Mouse (Mus musculus) heart, postnatal 0 days (tissue): ENCODE measurements around the gene Asb16. TPM values are rescaled to one million over a fixed set of nuclear protein-coding genes. Genes with fewer than 3 reads are reported as not detected.

Source experiments
- ATAC-seq: fragments of 200-750 bp; cut with Nextera tagmentation; 2 replicates; pipeline ENCODE4 v1.8.0; 2017; ENCODE audit warnings: low read depth, moderate number of reproducible peaks, moderate library complexity; ENCODE audit not compliant: insufficient read depth
- DNase-seq: peaks from one replicate; pipeline ENCODE4 v3.0.0-alpha.2; 2016; ENCODE audit warnings: low spot score
- H3K27ac ChIP-seq: fragments of 300-500 bp; sonication (generic); 2 replicates; pipeline ENCODE4 v1.5.1; 2014; ENCODE audit warnings: low read depth, mild to moderate bottlenecking
- H3K27me3 ChIP-seq: fragments of 300-500 bp; sonication (generic); 2 replicates; pipeline ENCODE4 v1.6.1; 2014; ENCODE audit warnings: low read length, mixed read lengths; ENCODE audit not compliant: control insufficient read depth, insufficient read depth
- H3K36me3 ChIP-seq: fragments of 300-500 bp; sonication (generic); replicated peaks from 2 replicates; pipeline ENCODE4 v1.6.1; 2014; ENCODE audit warnings: low read length, mixed read lengths; ENCODE audit not compliant: control insufficient read depth, insufficient read depth
- H3K4me1 ChIP-seq: fragments of 300-500 bp; sonication (generic); 2 replicates; pipeline ENCODE4 v1.6.1; 2014; ENCODE audit warnings: antibody characterized with exemption; ENCODE audit not compliant: control insufficient read depth, insufficient read depth
- H3K4me2 ChIP-seq: fragments of 300-500 bp; sonication (generic); 2 replicates; pipeline ENCODE4 v1.6.1; 2014; ENCODE audit warnings: low read depth, mild to moderate bottlenecking, low read length, moderate library complexity
- H3K4me3 ChIP-seq: fragments of 300-500 bp; sonication (generic); 2 replicates; pipeline ENCODE4 v1.5.1; 2014; ENCODE audit warnings: low read depth, low read length
- H3K9ac ChIP-seq: fragments of 300-500 bp; sonication (generic); replicated peaks from 2 replicates; pipeline ENCODE4 v1.6.1; 2014; ENCODE audit warnings: low read depth, low read length, mixed read lengths
- H3K9me3 ChIP-seq: fragments of 300-500 bp; sonication (generic); replicated peaks from 2 replicates; pipeline ENCODE4 v1.6.1; 2016; ENCODE audit warnings: low read length; ENCODE audit not compliant: control insufficient read depth
- CTCF ChIP-seq: IDR thresholded peaks from 2 replicates; pipeline ENCODE4 v1.5.1; 2016; ENCODE audit warnings: antibody characterized with exemption, control low read depth, low read depth
- EP300 ChIP-seq: IDR thresholded peaks from 2 replicates; pipeline ENCODE4 v1.6.1; 2016; ENCODE audit warnings: antibody characterized with exemption, low read depth
- WGBS: fragments of 180-500 bp; shearing (Covaris S2); extraction: QIAGEN DNeasy Blood & Tissue Kit; methylation state at CpG from one replicate; pipeline ENCODE4 v1.1.7; 2014; 5-methylcytosine and 5-hydroxymethylcytosine counted together
- polyA plus RNA-seq: library from polyadenylated mRNA; unstranded; fragments of >200 nt; fragmentation: Nextera tagmentation; extraction: Ambion mirVana; gene quantifications from 2 replicates; pipeline ENCODE4 v1.2.1, GENCODE M21; 2015
- total RNA-seq: library from RNA; depleted of rRNA; stranded (reverse); fragments of >200 nt; gene quantifications from 2 replicates; pipeline ENCODE4 v1.2.3, GENCODE M21; 2014; ENCODE audit warnings: low replicate concordance

Asb16 gene
- total and polyA plus RNA-seq, 2 experiments from 2014 or later: 0.07 to 0.99 TPM

DNA sequence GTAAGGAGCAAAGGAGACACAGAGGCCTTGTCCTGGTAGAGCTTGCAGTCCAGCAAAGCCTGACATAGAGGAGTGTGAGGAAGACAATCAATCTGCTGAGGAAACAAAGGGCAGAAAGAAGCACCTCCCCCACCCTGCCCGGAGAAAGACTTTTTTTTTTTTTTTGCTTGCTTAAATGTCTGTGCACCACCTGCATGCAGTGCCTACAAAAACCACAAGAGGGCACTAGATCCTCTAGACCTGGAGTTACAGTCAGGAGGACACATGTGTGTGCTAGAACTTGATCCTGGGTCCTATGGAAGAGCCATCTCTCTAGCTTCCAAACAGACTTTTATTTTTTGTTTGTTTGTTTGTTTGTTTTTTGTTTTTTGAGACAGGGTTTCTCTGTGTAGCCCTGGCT is 31.3 kb downstream of the Asb16 start:
- no peak overlapping the region for H3K9ac ChIP-seq
- DNase-seq (no peak), ATAC-seq (no peak)
- peaks cover 8% of the 10 kb centered on the region for H3K4me1 ChIP-seq
- H3K27me3 ChIP-seq: no peaks in the 10 kb centered on the region
- H3K9me3 ChIP-seq: no peaks in the 10 kb centered on the region
- no peak overlapping the region for H3K27ac ChIP-seq
- TF ChIP-seq EP300: no peak
- TF ChIP-seq CTCF: peak; percentile 62
- 7% methylated on average over 1 of the region's 1 CpGs for WGBS
- no peak overlapping the region for H3K4me3 ChIP-seq
- H3K36me3 ChIP-seq: no peaks in the 10 kb centered on the region
- H3K4me2 ChIP-seq: no peak overlapping the region

- no peak overlapping the region for H3K4me3 ChIP-seq
- no peaks in the 10 kb centered on the region for H3K27me3 ChIP-seq
- DNase-seq (no peak), ATAC-seq (no peak)
- no peaks in the 10 kb centered on the region for H3K9me3 ChIP-seq
- no peak overlapping the region for H3K9ac ChIP-seq
- H3K27ac ChIP-seq: no peak overlapping the region
- no peak overlapping the region for H3K4me2 ChIP-seq
- H3K36me3 ChIP-seq: peaks cover 24% of the 10 kb centered on the region
- 31% methylated on average over 2 of the region's 2 CpGs for WGBS
- H3K4me1 ChIP-seq: no peaks in the 10 kb centered on the region
- TF ChIP-seq EP300 (no peak), CTCF (no peak)
Observed at GRCm38 (mm10) chr11:102304141-102304540, 35.6 kb downstream of the Asb16 start.

GRCm38 (mm10) chr11:102305359-102305758 is 36.8 kb downstream of the Asb16 start:
- Histone ChIP-seq H3K4me2 (no peak overlapping the region), H3K4me1 (no peaks in the 10 kb centered on the region), H3K36me3 (peaks cover 30% of the 10 kb centered on the region), H3K4me3 (no peak overlapping the region), H3K27ac (no peak overlapping the region), H3K27me3 (no peaks in the 10 kb centered on the region), H3K9me3 (no peaks in the 10 kb centered on the region), H3K9ac (no peak overlapping the region)
- 46% methylated on average over 3 of the region's 3 CpGs for WGBS
- ATAC-seq: no peak
- DNase-seq: no peak
- TF ChIP-seq CTCF: no peak

- ATAC-seq (no peak), DNase-seq (no peak)
- Histone ChIP-seq H3K9me3 (no peaks in the 10 kb centered on the region), H3K4me2 (no peak overlapping the region), H3K4me1 (no peaks in the 10 kb centered on the region), H3K4me3 (no peak overlapping the region), H3K9ac (no peak overlapping the region), H3K27me3 (no peaks in the 10 kb centered on the region), H3K27ac (no peak overlapping the region), H3K36me3 (peaks cover 43% of the 10 kb centered on the region)
- 85% methylated on average over 9 of the region's 9 CpGs for WGBS
- TF ChIP-seq EP300: no peak
Observed at GRCm38 (mm10) chr11:102308104-102308503, 39.6 kb downstream of the Asb16 start.

DNA sequence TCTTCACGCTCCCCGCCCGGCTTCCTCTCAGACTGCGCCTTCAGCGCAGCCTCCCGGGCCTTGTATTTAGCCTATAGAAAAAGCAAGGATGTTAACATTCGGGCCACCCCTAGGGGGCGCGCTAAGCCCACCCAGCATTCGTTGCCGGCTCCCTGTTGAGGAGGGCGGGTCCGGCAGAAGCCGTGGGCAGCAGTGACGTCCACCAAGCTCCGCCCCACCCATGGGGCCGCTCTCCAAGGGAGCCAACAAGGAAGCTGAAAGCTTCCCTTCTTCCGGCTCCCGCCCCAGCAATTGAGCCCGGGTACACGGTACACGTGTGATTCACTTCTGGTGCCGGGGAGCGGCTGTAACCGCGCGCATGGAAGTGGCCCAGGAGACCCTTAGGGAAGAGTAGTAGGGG is 40.4 kb downstream of the Asb16 start:
- Histone ChIP-seq H3K27ac (peak overlapping the region; percentile 28), H3K4me1 (no peaks in the 10 kb centered on the region), H3K36me3 (peaks cover 50% of the 10 kb centered on the region), H3K27me3 (no peaks in the 10 kb centered on the region), H3K4me2 (peak overlapping the region; percentile 65), H3K4me3 (peak overlapping the region; percentile 39), H3K9me3 (no peaks in the 10 kb centered on the region), H3K9ac (no peak overlapping the region)
- TF ChIP-seq CTCF (peak; percentile 99), EP300 (peak; percentile 66)
- DNase-seq (peak; percentile 98), ATAC-seq (peak; percentile 97)
- under 1% methylated on average over 27 of the region's 27 CpGs for WGBS

DNA sequence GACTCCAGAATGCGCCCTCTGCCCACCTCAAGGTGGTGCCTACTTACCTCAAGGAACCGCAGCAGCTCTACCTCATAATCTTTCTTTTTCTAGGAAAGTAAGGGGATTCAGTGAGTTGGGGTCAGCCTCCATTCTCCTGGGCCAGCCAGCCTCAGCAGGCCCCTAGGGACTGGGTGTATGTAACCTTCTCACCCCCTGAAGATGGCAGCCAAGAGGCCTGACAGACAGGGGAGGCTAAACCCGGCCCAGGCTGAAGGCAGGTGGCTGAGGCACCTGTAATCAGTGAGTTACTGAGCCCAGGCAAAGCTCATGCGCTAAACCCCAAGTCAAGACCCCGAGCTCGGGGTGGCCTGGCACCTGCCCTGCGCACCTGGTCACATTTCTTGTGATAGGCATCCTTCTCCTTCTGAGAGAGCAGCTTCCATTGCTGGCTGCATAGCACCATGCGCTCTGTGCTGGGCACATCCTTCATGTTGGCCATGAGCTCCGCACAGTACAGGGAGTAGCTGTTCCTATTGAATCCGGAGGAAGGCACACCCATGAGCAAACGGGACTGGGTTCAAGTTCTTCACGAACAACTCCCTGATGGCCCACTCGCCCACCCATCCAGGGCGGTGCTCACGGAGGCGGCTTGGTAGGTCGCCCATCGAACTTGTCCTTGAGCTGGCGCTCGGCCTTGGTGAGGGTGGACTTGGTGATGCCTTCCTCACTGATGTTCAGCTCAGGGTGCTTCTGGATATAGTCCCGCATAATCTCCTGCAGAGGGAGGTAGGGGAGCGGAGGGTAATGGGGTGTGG is 41.5 kb downstream of the Asb16 start:
- WGBS: 82% methylated on average over 22 of the region's 22 CpGs
- Histone ChIP-seq H3K27me3 (no peaks in the 10 kb centered on the region), H3K27ac (no peak overlapping the region), H3K4me3 (no peak overlapping the region), H3K4me1 (no peaks in the 10 kb centered on the region), H3K36me3 (peaks cover 61% of the 10 kb centered on the region), H3K4me2 (peak overlapping the region; percentile 65), H3K9ac (no peak overlapping the region), H3K9me3 (no peaks in the 10 kb centered on the region)
- TF ChIP-seq EP300 (no peak), CTCF (no peak)
- ATAC-seq (no peak), DNase-seq (no peak)
